ENCODE assay signal across 8 mouse cellular contexts in genomic region chr6:84588221-84588894, GRCm38 (mm10). TPM values are rescaled to one million over a fixed set of nuclear protein-coding genes. Genes with fewer than 3 reads are reported as not detected.
DNase-seq lines count a peak whose midpoint lies in the region; ATAC-seq and TF ChIP-seq lines count a peak whose summit lies in the region.

No protein-coding gene starts in this region.

- peaks cover 42% of the 10 kb centered on the region for H3K4me1 ChIP-seq in embryonic facial prominence, embryonic 12.5 days
- peaks cover 72% of the 10 kb centered on the region for H3K4me1 ChIP-seq in hindbrain, embryonic 12.5 days
- peaks cover 28% of the 10 kb centered on the region for H3K4me1 ChIP-seq in liver, embryonic 15.5 days (replicated peaks)
- peaks cover 22% of the 10 kb centered on the region for H3K4me1 ChIP-seq in stomach, postnatal 0 days (replicated peaks; ENCODE audit: control insufficient read depth, insufficient read depth)

- H3K9me3 ChIP-seq in embryonic facial prominence, embryonic 12.5 days: no peaks in the 10 kb centered on the region
- H3K9me3 ChIP-seq in hindbrain, embryonic 12.5 days (replicated peaks): no peaks in the 10 kb centered on the region
- no peaks in the 10 kb centered on the region for H3K9me3 ChIP-seq in liver, embryonic 15.5 days (replicated peaks)
- no peaks in the 10 kb centered on the region for H3K9me3 ChIP-seq in stomach, postnatal 0 days (ENCODE audit: control insufficient read depth, low read length)

- H3K27ac ChIP-seq in embryonic facial prominence, embryonic 12.5 days: peak overlapping the region; percentile 91
- peak overlapping the region; percentile 79 for H3K27ac ChIP-seq in hindbrain, embryonic 12.5 days
- no peak overlapping the region for H3K27ac ChIP-seq in liver, embryonic 15.5 days (replicated peaks)
- H3K27ac ChIP-seq in stomach, postnatal 0 days (replicated peaks): no peak overlapping the region

- TF ChIP-seq EP300 in stomach, postnatal 0 days (optimal IDR thresholded peaks at IDR 0.05): no peak

- H3K27me3 ChIP-seq in embryonic facial prominence, embryonic 12.5 days: peaks cover 33% of the 10 kb centered on the region
- H3K27me3 ChIP-seq in hindbrain, embryonic 12.5 days: peaks cover 78% of the 10 kb centered on the region
- peaks cover 90% of the 10 kb centered on the region for H3K27me3 ChIP-seq in liver, embryonic 15.5 days
- peaks cover 8% of the 10 kb centered on the region; the same call in 1 of the 2 replicates for H3K27me3 ChIP-seq in stomach, postnatal 0 days (ENCODE audit: control insufficient read depth, insufficient read depth, low read length)

- no peaks in the 10 kb centered on the region for H3K36me3 ChIP-seq in embryonic facial prominence, embryonic 12.5 days
- no peaks in the 10 kb centered on the region for H3K36me3 ChIP-seq in hindbrain, embryonic 12.5 days
- no peaks in the 10 kb centered on the region for H3K36me3 ChIP-seq in liver, embryonic 15.5 days (replicated peaks)
- H3K36me3 ChIP-seq in stomach, postnatal 0 days (ENCODE audit: control insufficient read depth, insufficient read depth, low read length): no peaks in the 10 kb centered on the region

- H3K4me2 ChIP-seq in embryonic facial prominence, embryonic 12.5 days (replicated peaks): peak overlapping the region; percentile 89
- peak overlapping the region; percentile 85 for H3K4me2 ChIP-seq in hindbrain, embryonic 12.5 days (replicated peaks)
- peak overlapping the region; percentile 62 for H3K4me2 ChIP-seq in liver, embryonic 15.5 days
- H3K4me2 ChIP-seq in stomach, postnatal 0 days (replicated peaks; ENCODE audit: low read depth): peak overlapping the region; percentile 87

- no peak for TF ChIP-seq CTCF in stomach, postnatal 0 days (IDR thresholded peaks at IDR 0.05; ENCODE audit: low read depth)

- no peak for ATAC-seq in embryonic facial prominence, embryonic 12.5 days (ENCODE audit: insufficient number of reproducible peaks, insufficient read depth, low FRiP score, low TSS enrichment)
- ATAC-seq in hindbrain, embryonic 12.5 days (ENCODE audit: low FRiP score): 0 out of 2 replicates have a peak, but pooled peaks have one; percentile 5
- ATAC-seq in liver, embryonic 15.5 days (ENCODE audit: insufficient read depth): no peak
- ATAC-seq in stomach, postnatal 0 days (ENCODE audit: low FRiP score, low TSS enrichment): no peak

- DNase-seq in ovary, postnatal 36 days (ENCODE audit: low spot score): peak; percentile 45
- no peak for DNase-seq in ovary, postnatal 10 days (ENCODE audit: low spot score)
- DNase-seq in stomach, postnatal 0 days (ENCODE audit: low spot score): peak; percentile 32
- DNase-seq in layer of hippocampus, postnatal 36 days: no peak
- DNase-seq in thymus, adult 18-20 months: no peak

- H3K9ac ChIP-seq in embryonic facial prominence, embryonic 12.5 days: peak overlapping the region; percentile 82
- H3K9ac ChIP-seq in hindbrain, embryonic 12.5 days: peak overlapping the region; percentile 79
- H3K9ac ChIP-seq in liver, embryonic 15.5 days: no peak overlapping the region
- no peak overlapping the region for H3K9ac ChIP-seq in stomach, postnatal 0 days (ENCODE audit: low read length)

- peak overlapping the region; percentile 69 for H3K4me3 ChIP-seq in embryonic facial prominence, embryonic 12.5 days
- peak overlapping the region; percentile 53 for H3K4me3 ChIP-seq in hindbrain, embryonic 12.5 days
- peak overlapping the region; percentile 41 for H3K4me3 ChIP-seq in liver, embryonic 15.5 days (replicated peaks)
- H3K4me3 ChIP-seq in stomach, postnatal 0 days (ENCODE audit: low read depth, low read length): peak overlapping the region; percentile 45

- 0% methylated on average over 40 of the region's 41 CpGs for WGBS in embryonic facial prominence, embryonic 12.5 days
- WGBS in hindbrain, embryonic 12.5 days: under 1% methylated on average over 41 of the region's 41 CpGs
- under 1% methylated on average over 41 of the region's 41 CpGs for WGBS in liver, embryonic 15.5 days (ENCODE audit: insufficient replicate concordance)
- under 1% methylated on average over 39 of the region's 41 CpGs for WGBS in stomach, postnatal 0 days

RNA-seq across cellular contexts. Expression of gene Cyp26b1, which starts 5.3 kb away (rescaled TPM):
- 24.6 and 24.9 TPM in 2 replicates for polyA plus RNA-seq in embryonic facial prominence, embryonic 12.5 days (2016; fragmentation: Nextera tagmentation; extraction: Ambion mirVana)
- polyA plus RNA-seq in hindbrain, embryonic 12.5 days (2016; fragmentation: Nextera tagmentation; extraction: Ambion mirVana): 55.3 and 60.5 TPM in 2 replicates
- 0.05 and 0.09 TPM in 2 replicates for polyA plus RNA-seq in liver, embryonic 15.5 days (2015; fragmentation: Nextera tagmentation; extraction: Ambion mirVana)
- polyA plus RNA-seq in stomach, postnatal 0 days (2015; fragmentation: Nextera tagmentation; extraction: Ambion mirVana): 5.8 and 6.4 TPM in 2 replicates
- total RNA-seq in layer of hippocampus, postnatal 36 days (2021): 10 to 100 TPM; 10.5 to 10.7 TPM

Comparison
In these comparisons a context has a peak if more than half of its experiments do, and no peak if none do; other contexts are left out.
1. DNase-seq: peak in ovary, postnatal 36 days (single experiment) and stomach, postnatal 0 days (single experiment); none in ovary, postnatal 10 days (single experiment), layer of hippocampus, postnatal 36 days (0 of 2) and thymus, adult 18-20 months (0 of 2).
2. H3K27ac ChIP-seq: peak in embryonic facial prominence, embryonic 12.5 days (single experiment) and hindbrain, embryonic 12.5 days (single experiment); none in liver, embryonic 15.5 days (single experiment) and stomach, postnatal 0 days (single experiment).
3. H3K9ac ChIP-seq: peak in embryonic facial prominence, embryonic 12.5 days (single experiment) and hindbrain, embryonic 12.5 days (single experiment); none in liver, embryonic 15.5 days (single experiment) and stomach, postnatal 0 days (single experiment).
4. Peak in every context shown above with its lines, with median percentiles within 50 percentile points of each other: H3K4me2 ChIP-seq and H3K4me3 ChIP-seq.